Mouse (Mus musculus) small intestine, adult 2 months (tissue): ENCODE measurements around the gene Scaf8. TPM values are rescaled to one million over a fixed set of nuclear protein-coding genes. Genes with fewer than 3 reads are reported as not detected.
"Not testable (repeated sequence)": the region's sequence is repeated elsewhere in the genome, so short reads cannot be mapped to it uniquely, and the experiment has no call there.

Experiments used
- H3K27ac ChIP-seq: fragments of 200-500 bp; 2 replicates; pipeline ENCODE4 v1.5.1; 2012; ENCODE audit warnings: low read depth, low read length, control low read depth, inconsistent platforms; ENCODE audit not compliant: insufficient read depth
- H3K27me3 ChIP-seq: fragments of 200-500 bp; 2 replicates; pipeline ENCODE4 v1.6.1; 2012; ENCODE audit warnings: mild to moderate bottlenecking, moderate library complexity, low read length, inconsistent platforms; ENCODE audit not compliant: control insufficient read depth, insufficient read depth
- H3K36me3 ChIP-seq: fragments of 200-500 bp; 2 replicates; pipeline ENCODE4 v1.6.1; 2012; ENCODE audit warnings: mild to moderate bottlenecking, low read length, control low read depth, inconsistent platforms; ENCODE audit not compliant: control insufficient read depth, insufficient read depth
- H3K4me1 ChIP-seq: fragments of 200-500 bp; 2 replicates; pipeline ENCODE4 v1.6.1; 2012; ENCODE audit warnings: low read length, inconsistent platforms, mixed read lengths; ENCODE audit not compliant: control insufficient read depth, insufficient read depth, insufficient read length
- H3K4me3 ChIP-seq: fragments of 200-500 bp; 2 replicates; pipeline ENCODE4 v1.5.1; 2012; ENCODE audit warnings: low read depth, mild to moderate bottlenecking, control low read depth, inconsistent platforms, low read length, moderate library complexity
- CTCF ChIP-seq: fragments of 200-500 bp; IDR thresholded peaks from 2 replicates; pipeline ENCODE4 v1.5.1; 2012; ENCODE audit warnings: low read depth, mild to moderate bottlenecking, control low read depth, inconsistent platforms, low read length, moderate library complexity, mixed read lengths; ENCODE audit not compliant: insufficient replicate concordance, insufficient read length; ENCODE audit errors: extremely low read depth
- POLR2A ChIP-seq: fragments of 200-500 bp; IDR thresholded peaks from 2 replicates; pipeline ENCODE4 v1.6.1; 2012; ENCODE audit warnings: low read depth, mild to moderate bottlenecking, control low read depth, inconsistent platforms, low read length, moderate library complexity
- WGBS: fragments of 180-500 bp; shearing (Covaris S2); methylation state at CpG from one replicate; pipeline ENCODE4 v1.1.7; 2018; 5-methylcytosine and 5-hydroxymethylcytosine counted together
- polyA plus RNA-seq: library from polyadenylated mRNA; depleted of rRNA; stranded (reverse); fragments of >200 nt; gene quantifications from 2 replicates; pipeline ENCODE4 v1.2.3, GENCODE M21; 2012

Gene Scaf8
- polyA plus RNA-seq, 1 experiment = 12.6 TPM

GRCm38 (mm10) chr17:3151181-3151580, 36.4 kb downstream of the Scaf8 start:
- Histone ChIP-seq H3K27ac (no peak overlapping the region), H3K4me1 (peaks cover 2% of the 10 kb centered on the region; the same call in 1 of the 2 replicates), H3K27me3 (no peaks in the 10 kb centered on the region), H3K4me3 (no peak overlapping the region), H3K36me3 (peaks cover 20% of the 10 kb centered on the region)
- no peak for TF ChIP-seq CTCF
- TF ChIP-seq POLR2A = no peak

- not testable (repeated sequence) for H3K27ac ChIP-seq
- 80% methylated on average over 9 of the region's 9 CpGs for WGBS
Measured at GRCm38 (mm10) chr17:3156176-3156575, 41.4 kb downstream of the Scaf8 start.

GRCm38 (mm10) chr17:3157016-3157415, 42.2 kb downstream of the Scaf8 start:
- H3K4me3 ChIP-seq = no peak overlapping the region
- no peaks in the 10 kb centered on the region for H3K27me3 ChIP-seq
- peaks cover 24% of the 10 kb centered on the region for H3K36me3 ChIP-seq
- H3K27ac ChIP-seq = no peak overlapping the region
- TF ChIP-seq CTCF (no peak), POLR2A (no peak)
- no peaks in the 10 kb centered on the region for H3K4me1 ChIP-seq

More at GRCm38 (mm10) chr17:3156176-3156575, 41.4 kb downstream of the Scaf8 start:
- H3K36me3 ChIP-seq = peaks cover 24% of the 10 kb centered on the region
- H3K4me3 ChIP-seq, H3K27me3 ChIP-seq, H3K4me1 ChIP-seq: not testable (repeated sequence)

GRCm38 (mm10) chr17:3162905-3163304, 48.1 kb downstream of the Scaf8 start:
- no peaks in the 10 kb centered on the region for H3K27me3 ChIP-seq
- H3K27ac ChIP-seq = no peak overlapping the region
- no peak overlapping the region for H3K4me3 ChIP-seq
- H3K36me3 ChIP-seq = peaks cover 25% of the 10 kb centered on the region
- H3K4me1 ChIP-seq = 0 out of 2 replicates have a peak, but pooled peaks cover 2% of the 10 kb centered on the region
- WGBS = 96% methylated on average over 4 of the region's 4 CpGs
- TF ChIP-seq CTCF = no peak
- TF ChIP-seq POLR2A = no peak

- WGBS = 83% methylated on average over 1 of the region's 1 CpGs
- H3K36me3 ChIP-seq = peaks cover 33% of the 10 kb centered on the region
- not testable (repeated sequence) for H3K27ac ChIP-seq, H3K4me1 ChIP-seq, H3K4me3 ChIP-seq, H3K27me3 ChIP-seq
Measured at GRCm38 (mm10) chr17:3180425-3180945, 65.7 kb downstream of the Scaf8 start.

- H3K36me3 ChIP-seq = peaks cover 45% of the 10 kb centered on the region
- not testable (repeated sequence) for H3K4me1 ChIP-seq, H3K27ac ChIP-seq, H3K27me3 ChIP-seq, H3K4me3 ChIP-seq
Measured at GRCm38 (mm10) chr17:3195483-3195882, 80.7 kb downstream of the Scaf8 start.

- no peak for TF ChIP-seq POLR2A
- TF ChIP-seq CTCF = no peak
- H3K4me1 ChIP-seq = no peaks in the 10 kb centered on the region
- H3K27ac ChIP-seq = no peak overlapping the region
- 90% methylated on average over 8 of the region's 8 CpGs for WGBS
- no peak overlapping the region for H3K4me3 ChIP-seq
- H3K36me3 ChIP-seq = peaks cover 40% of the 10 kb centered on the region
- H3K27me3 ChIP-seq = no peaks in the 10 kb centered on the region
Measured at GRCm38 (mm10) chr17:3200328-3200727, 85.6 kb downstream of the Scaf8 start.

- H3K4me3 ChIP-seq = no peak overlapping the region
- H3K4me1 ChIP-seq = no peaks in the 10 kb centered on the region
- no peaks in the 10 kb centered on the region for H3K27me3 ChIP-seq
- 51% methylated on average over 4 of the region's 4 CpGs for WGBS
- H3K27ac ChIP-seq = no peak overlapping the region
- H3K36me3 ChIP-seq = peaks cover 18% of the 10 kb centered on the region
- TF ChIP-seq CTCF = no peak
- TF ChIP-seq POLR2A = no peak
Measured at GRCm38 (mm10) chr17:3203916-3204315, 89.1 kb downstream of the Scaf8 start.
